Mouse (Mus musculus): Measurements from ENCODE around the gene Deaf1. TPM values are rescaled to one million over a fixed set of nuclear protein-coding genes. Genes with fewer than 3 reads are reported as not detected.

Deaf1 gene
- polyA plus RNA-seq, 1 experiment from 2014 or later, result 11.9 TPM

- 80% methylated on average over 8 of the region's 8 CpGs for WGBS (ENCODE audit: insufficient replicate concordance)
- no peak overlapping the region for H3K9ac ChIP-seq (replicated peaks)
- no peaks in the 10 kb centered on the region for H3K9me3 ChIP-seq (ENCODE audit: low read length)
- no peak overlapping the region for H3K4me2 ChIP-seq (ENCODE audit: low read depth, low read length)
- H3K27ac ChIP-seq (ENCODE audit: low read depth), result no peak overlapping the region
- TF ChIP-seq EP300 (IDR thresholded peaks at IDR 0.05; ENCODE audit: low read depth), result no peak
- TF ChIP-seq CTCF (IDR thresholded peaks at IDR 0.05; ENCODE audit: low read depth), result no peak
- H3K4me3 ChIP-seq (ENCODE audit: low read depth, low read length), result no peak overlapping the region
- H3K36me3 ChIP-seq (replicated peaks; ENCODE audit: insufficient read depth, low read length), result peaks cover 66% of the 10 kb centered on the region
- no peak for DNase-seq
- H3K4me1 ChIP-seq (ENCODE audit: insufficient read depth), result no peaks in the 10 kb centered on the region
- H3K27me3 ChIP-seq (ENCODE audit: insufficient read depth, low read length), result no peaks in the 10 kb centered on the region
- no peak for ATAC-seq
Observed at GRCm38 (mm10) chr7:141315076-141315475, 12.4 kb downstream of the Deaf1 start.

GRCm38 (mm10) chr7:141314416-141314815, 13.1 kb downstream of the Deaf1 start:
- Histone ChIP-seq H3K4me1 (ENCODE audit: insufficient read depth) (no peaks in the 10 kb centered on the region), H3K27me3 (ENCODE audit: insufficient read depth, low read length) (no peaks in the 10 kb centered on the region), H3K4me2 (ENCODE audit: low read depth, low read length) (no peak overlapping the region), H3K27ac (ENCODE audit: low read depth) (no peak overlapping the region), H3K4me3 (ENCODE audit: low read depth, low read length) (no peak overlapping the region), H3K9ac (replicated peaks) (no peak overlapping the region), H3K36me3 (replicated peaks; ENCODE audit: insufficient read depth, low read length) (peaks cover 66% of the 10 kb centered on the region), H3K9me3 (ENCODE audit: low read length) (no peaks in the 10 kb centered on the region)
- WGBS (ENCODE audit: insufficient replicate concordance), result 72% methylated on average over 2 of the region's 2 CpGs
- no peak for DNase-seq
- TF ChIP-seq CTCF (IDR thresholded peaks at IDR 0.05; ENCODE audit: low read depth) (no peak), EP300 (IDR thresholded peaks at IDR 0.05; ENCODE audit: low read depth) (no peak)
- ATAC-seq, result no peak

GRCm38 (mm10) chr7:141304537-141304936, 23.0 kb downstream of the Deaf1 start:
- ATAC-seq, result peak; percentile 74

GRCm38 (mm10) chr7:141302702-141303268, 24.7 kb downstream of the Deaf1 start:
- 67% methylated on average over 1 of the region's 1 CpGs for WGBS (ENCODE audit: insufficient replicate concordance)
- Histone ChIP-seq H3K4me2 (ENCODE audit: low read depth, low read length) (no peak overlapping the region), H3K27me3 (ENCODE audit: insufficient read depth, low read length) (no peaks in the 10 kb centered on the region), H3K36me3 (replicated peaks; ENCODE audit: insufficient read depth, low read length) (peaks cover 44% of the 10 kb centered on the region), H3K4me3 (ENCODE audit: low read depth, low read length) (no peak overlapping the region), H3K9ac (replicated peaks) (0 out of 2 replicates have a peak overlapping the region, but pooled peaks have one; percentile 41), H3K9me3 (ENCODE audit: low read length) (no peaks in the 10 kb centered on the region), H3K27ac (ENCODE audit: low read depth) (peak overlapping the region; percentile 55), H3K4me1 (ENCODE audit: insufficient read depth) (peaks cover 8% of the 10 kb centered on the region)
- no peak for TF ChIP-seq CTCF (IDR thresholded peaks at IDR 0.05; ENCODE audit: low read depth)
- TF ChIP-seq EP300 (IDR thresholded peaks at IDR 0.05; ENCODE audit: low read depth), result no peak
- DNase-seq (no peak), ATAC-seq (peak; percentile 67)

More at GRCm38 (mm10) chr7:141304537-141304936, 23.0 kb downstream of the Deaf1 start:
- no peak for DNase-seq
- TF ChIP-seq EP300 (IDR thresholded peaks at IDR 0.05; ENCODE audit: low read depth) (no peak), CTCF (IDR thresholded peaks at IDR 0.05; ENCODE audit: low read depth) (no peak)
- Histone ChIP-seq H3K9ac (replicated peaks) (no peak overlapping the region; the same call in 1 of the 2 replicates), H3K9me3 (ENCODE audit: low read length) (no peaks in the 10 kb centered on the region), H3K4me3 (ENCODE audit: low read depth, low read length) (no peak overlapping the region), H3K27me3 (ENCODE audit: insufficient read depth, low read length) (no peaks in the 10 kb centered on the region), H3K27ac (ENCODE audit: low read depth) (no peak overlapping the region), H3K36me3 (replicated peaks; ENCODE audit: insufficient read depth, low read length) (peaks cover 51% of the 10 kb centered on the region), H3K4me2 (ENCODE audit: low read depth, low read length) (no peak overlapping the region), H3K4me1 (ENCODE audit: insufficient read depth) (peaks cover 8% of the 10 kb centered on the region)
- 71% methylated on average over 4 of the region's 4 CpGs for WGBS (ENCODE audit: insufficient replicate concordance)

- Histone ChIP-seq H3K9me3 (ENCODE audit: low read length) (no peaks in the 10 kb centered on the region), H3K27ac (ENCODE audit: low read depth) (no peak overlapping the region), H3K4me1 (ENCODE audit: insufficient read depth) (peaks cover 8% of the 10 kb centered on the region), H3K4me3 (ENCODE audit: low read depth, low read length) (no peak overlapping the region), H3K27me3 (ENCODE audit: insufficient read depth, low read length) (no peaks in the 10 kb centered on the region), H3K36me3 (replicated peaks; ENCODE audit: insufficient read depth, low read length) (peaks cover 36% of the 10 kb centered on the region), H3K4me2 (ENCODE audit: low read depth, low read length) (no peak overlapping the region), H3K9ac (replicated peaks) (no peak overlapping the region)
- no peak for TF ChIP-seq EP300 (IDR thresholded peaks at IDR 0.05; ENCODE audit: low read depth)
- 91% methylated on average over 9 of the region's 9 CpGs for WGBS (ENCODE audit: insufficient replicate concordance)
- no peak for DNase-seq
- ATAC-seq, result no peak
Observed at GRCm38 (mm10) chr7:141301386-141301785, 26.1 kb downstream of the Deaf1 start.

- no peak overlapping the region for H3K27ac ChIP-seq (ENCODE audit: low read depth)
- no peak for DNase-seq
- no peak overlapping the region for H3K4me3 ChIP-seq (ENCODE audit: low read depth, low read length)
- TF ChIP-seq EP300 (IDR thresholded peaks at IDR 0.05; ENCODE audit: low read depth) (no peak), CTCF (IDR thresholded peaks at IDR 0.05; ENCODE audit: low read depth) (no peak)
- H3K27me3 ChIP-seq (ENCODE audit: insufficient read depth, low read length), result peaks cover 16% of the 10 kb centered on the region
- no peak overlapping the region for H3K4me2 ChIP-seq (ENCODE audit: low read depth, low read length)
- 88% methylated on average over 8 of the region's 8 CpGs for WGBS (ENCODE audit: insufficient replicate concordance)
- H3K4me1 ChIP-seq (ENCODE audit: insufficient read depth), result peaks cover 13% of the 10 kb centered on the region
- ATAC-seq, result no peak
- H3K9ac ChIP-seq (replicated peaks), result no peak overlapping the region
- H3K36me3 ChIP-seq (replicated peaks; ENCODE audit: insufficient read depth, low read length), result peaks cover 21% of the 10 kb centered on the region; the same call in 1 of the 2 replicates
- H3K9me3 ChIP-seq (ENCODE audit: low read length), result no peaks in the 10 kb centered on the region
Observed at GRCm38 (mm10) chr7:141299175-141299574, 28.3 kb downstream of the Deaf1 start.
